Mouse (Mus musculus) ovary, postnatal 10 days (tissue): ENCODE results near the gene Gm11758.
"Not testable (repeated sequence)": the region's sequence is repeated elsewhere in the genome, so short reads cannot be mapped to it uniquely, and the experiment has no call there.

Experiments used
- DNase-seq: peaks from one replicate; pipeline ENCODE4 v3.0.0; 2022; ENCODE audit warnings: low spot score

Gene Gm11758

GRCm38 (mm10) chr4:73876166-73876565 lies at the start of gene Gm11758:
Gm11758 (minus strand) TSS chr4:73876266.
- not testable (repeated sequence) for DNase-seq

- DNase-seq, result not testable (repeated sequence)
Measured at GRCm38 (mm10) chr4:73920660-73921059, 44.6 kb upstream of the Gm11758 start, which contains the start of gene Gm11756. Gm11756 (minus strand) TSS chr4:73920760.

GRCm38 (mm10) chr4:73905853-73906252 lies 29.8 kb upstream of the Gm11758 start, which contains the start of gene Gm13871:
Gm13871 (minus strand) TSS chr4:73905953.
- not testable (repeated sequence) for DNase-seq

- DNase-seq, result not testable (repeated sequence)
Measured at GRCm38 (mm10) chr4:73891012-73891411, 14.9 kb upstream of the Gm11758 start, which contains the start of gene Gm11757. Gm11757 (minus strand) TSS chr4:73891112.

GRCm38 (mm10) chr4:73826587-73826986 lies 49.5 kb downstream of the Gm11758 start:
- DNase-seq, result no peak
